Mouse (Mus musculus) thymus, postnatal 10 days (tissue): ENCODE results near the gene Rasal1.

Experiments used
- DNase-seq, 2 experiments: peaks; one replicate each; pipeline ENCODE4 v3.0.0; 2021; ENCODE audit warnings: low spot score in 2 of 2

The Rasal1 gene

GRCm38 (mm10) chr5:120653873-120654272 lies 5.3 kb downstream of the Rasal1 start:
- DNase-seq = no peak

DNA sequence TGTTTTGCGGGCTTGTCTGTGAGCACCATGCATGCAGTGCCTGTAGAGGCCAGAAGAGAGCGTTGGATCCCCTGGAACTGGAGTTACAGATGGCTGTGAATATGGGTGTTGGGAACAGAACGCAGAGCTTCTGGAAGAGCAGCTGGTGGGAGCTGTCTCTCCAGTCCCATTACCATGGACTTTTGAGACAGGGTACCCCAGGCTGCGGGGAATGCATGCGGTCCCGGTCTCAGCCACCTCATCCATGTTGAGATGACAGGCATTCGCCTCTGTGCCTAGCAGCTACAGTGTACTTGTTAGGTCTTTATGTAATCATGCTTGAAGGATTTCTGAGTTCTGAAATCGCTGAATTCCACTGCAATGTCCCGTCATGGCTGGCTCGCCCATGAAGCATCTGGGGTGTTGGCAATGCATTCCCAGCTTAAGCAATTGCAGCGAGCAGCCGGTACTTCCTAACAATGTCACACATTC lies 7.7 kb downstream of the Rasal1 start:
- no peak for DNase-seq

GRCm38 (mm10) chr5:120660816-120661215 lies 12.2 kb downstream of the Rasal1 start:
- DNase-seq = no peak

GRCm38 (mm10) chr5:120664888-120665287 lies 16.3 kb downstream of the Rasal1 start:
- DNase-seq = no peak

DNA sequence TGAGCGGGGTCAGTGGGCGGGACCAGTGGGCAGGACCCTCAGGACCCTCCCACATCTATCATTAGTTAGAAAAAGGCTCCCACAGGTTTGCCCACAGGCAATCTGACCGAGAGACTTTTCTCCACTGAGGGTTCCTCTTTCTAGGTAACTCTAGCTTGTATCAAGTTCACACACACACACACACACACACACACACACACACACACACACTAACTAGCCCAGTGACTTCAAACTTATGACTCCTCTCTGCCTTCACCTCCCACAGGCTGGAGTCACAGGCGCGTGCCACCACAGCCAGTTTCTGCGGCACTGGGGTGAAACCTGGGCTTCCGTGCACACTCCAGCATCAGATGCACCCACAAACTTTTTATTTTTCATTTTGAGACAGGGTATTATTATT lies 20.1 kb downstream of the Rasal1 start:
- no peak for DNase-seq

DNA sequence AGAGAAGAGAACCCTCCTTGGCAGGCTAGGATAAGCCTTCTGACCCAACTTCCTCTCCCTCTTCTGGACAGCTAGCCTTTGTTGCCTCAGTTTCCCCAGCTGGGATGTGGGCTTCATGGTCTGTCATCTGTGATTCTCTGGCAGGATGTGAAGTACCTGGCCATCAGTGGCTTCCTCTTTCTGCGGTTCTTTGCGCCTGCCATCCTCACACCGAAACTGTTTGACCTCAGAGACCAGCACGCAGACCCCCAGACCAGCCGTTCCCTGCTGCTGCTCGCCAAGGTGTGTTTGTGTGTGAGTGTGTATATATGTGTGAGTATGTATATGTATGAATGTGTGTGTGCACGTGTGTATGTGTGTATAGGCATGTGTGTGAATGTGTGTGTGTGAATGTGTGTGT lies 21.5 kb downstream of the Rasal1 start:
- no peak for DNase-seq

- DNase-seq = no peak
Observed at GRCm38 (mm10) chr5:120671865-120672264, 23.3 kb downstream of the Rasal1 start.

- peak; percentile 67 to 85 for DNase-seq
Observed at GRCm38 (mm10) chr5:120673626-120674025, 25.0 kb downstream of the Rasal1 start.

GRCm38 (mm10) chr5:120674229-120675145 lies 25.9 kb downstream of the Rasal1 start:
- peak; percentile 56 to 63 for DNase-seq

DNA sequence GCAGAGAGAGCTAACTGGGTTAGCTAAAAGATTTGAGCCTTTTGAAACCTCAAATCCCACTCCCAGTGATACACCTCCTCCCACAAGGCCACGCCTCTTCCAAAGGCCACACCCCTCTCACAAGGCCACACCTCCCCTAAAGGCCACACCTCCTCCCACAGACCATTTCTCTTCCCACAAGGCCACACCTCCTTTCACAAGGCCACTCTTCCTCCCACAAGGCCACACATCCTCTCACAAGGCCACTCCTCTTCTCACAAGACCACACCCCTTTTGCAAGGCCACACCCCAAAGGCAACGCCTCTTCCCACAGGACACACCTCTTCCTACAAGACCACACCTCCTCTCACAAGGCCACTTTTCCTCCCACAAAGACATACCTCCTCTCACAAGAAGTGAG lies 28.9 kb downstream of the Rasal1 start:
- no peak for DNase-seq

DNA sequence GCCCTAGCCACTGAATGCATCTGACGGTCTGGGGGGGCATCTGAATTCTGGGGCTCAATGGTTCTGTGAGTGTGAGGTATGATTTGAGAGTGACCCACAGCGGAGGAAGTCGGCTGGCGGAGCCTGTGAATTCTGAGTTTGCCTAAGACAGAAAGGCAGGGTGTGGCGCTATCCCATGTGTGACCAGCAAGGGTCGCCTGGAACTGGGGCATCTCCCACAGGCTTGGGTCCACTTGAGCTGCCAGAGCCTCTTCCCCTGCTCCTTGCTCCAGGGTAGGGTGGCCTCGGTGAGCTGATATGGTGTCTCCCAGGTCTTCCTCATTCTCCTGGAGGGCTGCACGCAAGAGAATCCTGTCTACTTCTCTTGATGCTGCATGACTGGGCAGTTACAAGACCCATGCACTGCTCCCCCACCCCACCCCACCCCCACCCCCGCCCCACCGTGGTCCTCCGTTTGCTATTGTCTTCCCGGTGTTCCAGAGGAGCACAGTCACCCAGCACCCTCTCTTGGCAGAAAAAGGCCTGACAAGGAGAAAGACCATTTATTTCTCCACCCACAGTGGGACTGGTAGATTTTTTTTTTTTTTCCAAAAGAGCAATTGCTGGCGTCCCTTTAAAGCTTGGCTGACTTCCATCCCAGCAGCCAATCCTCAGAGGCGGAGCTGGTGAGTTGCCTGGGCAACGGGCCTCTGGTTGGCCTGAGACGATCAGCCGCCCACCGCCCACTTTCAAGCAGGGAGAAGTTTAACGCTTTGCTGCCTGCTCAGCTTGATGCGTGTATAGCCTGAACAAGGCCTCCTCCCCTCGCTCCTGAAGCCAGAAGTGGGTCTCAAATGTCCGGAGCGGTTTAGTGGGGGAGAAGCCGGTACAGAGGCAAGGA lies 31.3 kb downstream of the Rasal1 start:
- peak; percentile 45 to 46 for DNase-seq

GRCm38 (mm10) chr5:120680918-120681317 lies 32.3 kb downstream of the Rasal1 start:
- no peak for DNase-seq

GRCm38 (mm10) chr5:120682982-120683771 lies 34.6 kb downstream of the Rasal1 start:
- no peak for DNase-seq

DNA sequence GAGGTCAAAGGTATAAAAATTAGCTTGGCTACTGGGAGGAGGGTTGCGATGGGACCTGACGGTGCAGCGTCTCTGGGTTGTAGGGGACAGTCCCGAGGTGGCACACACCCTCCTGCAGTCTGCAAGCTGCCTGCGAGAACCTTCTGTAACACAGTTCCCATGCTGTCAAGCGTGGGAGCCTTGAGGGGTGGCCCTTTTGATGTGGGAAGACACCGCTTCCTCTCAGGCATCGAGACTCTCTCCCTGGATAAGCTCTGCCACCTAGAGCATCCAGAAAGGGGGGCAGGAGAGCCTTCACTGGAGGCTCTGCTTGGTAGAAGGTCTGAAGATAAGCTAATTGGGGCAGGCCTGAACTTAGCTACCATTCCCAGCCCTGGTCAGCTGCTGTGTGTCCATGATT lies 37.1 kb downstream of the Rasal1 start:
- DNase-seq = peak; percentile 80 to 86

DNA sequence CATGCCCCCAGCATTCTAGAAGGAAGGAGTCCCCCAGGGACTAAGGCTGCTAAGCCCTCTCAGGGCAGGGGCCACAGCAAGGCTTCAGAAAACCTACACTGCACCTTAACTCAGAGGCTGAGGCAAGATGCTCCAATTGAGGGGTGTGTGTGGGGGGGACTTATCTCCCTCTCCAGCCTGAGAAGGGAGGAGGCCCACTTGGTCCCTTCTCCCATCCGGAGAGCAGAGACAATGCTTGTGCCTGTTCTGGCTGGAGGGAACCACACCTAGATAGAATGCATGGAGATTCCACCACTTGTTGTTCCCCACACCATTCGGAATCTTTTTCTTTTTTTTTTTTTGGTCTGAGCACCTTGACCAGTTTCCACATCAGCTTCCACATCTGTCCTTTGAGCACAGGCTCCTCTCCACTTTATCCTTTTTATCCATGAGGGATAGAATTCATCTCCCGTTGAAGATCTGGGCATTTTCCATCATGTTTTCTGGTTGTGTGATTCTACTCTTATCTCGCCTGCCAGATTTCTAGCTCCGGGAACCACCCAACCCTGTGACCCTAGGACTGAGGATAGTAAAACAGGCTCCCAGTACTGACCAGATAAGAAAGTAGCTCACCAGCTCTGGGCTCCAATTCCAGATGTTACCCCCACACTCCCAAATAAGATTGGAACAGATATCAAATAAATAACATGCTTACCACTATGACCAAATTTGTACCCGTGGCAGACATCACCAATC lies 38.3 kb downstream of the Rasal1 start:
- no peak for DNase-seq

DNA sequence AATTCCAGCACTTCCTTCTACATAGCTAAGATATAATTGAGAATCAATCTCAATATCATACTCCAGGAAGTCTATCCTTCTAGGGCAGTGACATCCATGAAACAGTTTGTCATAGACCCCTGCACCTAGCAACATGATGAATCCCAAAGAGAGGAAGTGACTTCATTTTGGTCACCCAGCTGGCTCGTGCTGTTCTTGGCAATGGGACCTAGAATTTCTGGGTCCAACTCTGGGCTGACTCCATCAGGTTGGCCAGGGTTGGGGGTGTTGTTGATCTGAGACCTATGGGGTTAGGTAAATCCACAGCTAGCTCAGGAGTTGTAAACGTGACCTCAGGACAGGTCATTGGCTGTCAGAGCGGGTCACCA lies 38.9 kb downstream of the Rasal1 start:
- no peak for DNase-seq

DNA sequence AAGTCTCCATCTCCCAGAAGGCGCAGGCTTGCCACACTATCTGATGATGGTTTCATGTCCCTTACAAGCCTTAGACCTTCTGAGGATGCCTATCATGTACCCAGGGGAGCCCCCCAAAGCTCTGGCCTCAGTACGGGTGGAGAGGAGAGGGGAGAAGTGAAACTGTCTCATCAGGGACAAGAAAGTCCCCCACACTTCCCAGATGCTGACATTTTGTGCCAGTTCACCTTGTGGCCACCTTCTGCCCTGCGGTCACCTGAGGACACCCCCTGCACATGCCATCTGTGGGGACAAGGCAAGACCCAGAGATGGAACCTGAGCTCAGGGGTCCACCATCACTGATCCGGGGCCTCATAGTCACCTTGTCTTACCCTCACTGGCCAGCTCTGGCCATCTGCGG lies 39.3 kb downstream of the Rasal1 start:
- DNase-seq = no peak

GRCm38 (mm10) chr5:120688434-120688833 lies 39.8 kb downstream of the Rasal1 start:
- peak; percentile 63 to 70 for DNase-seq

GRCm38 (mm10) chr5:120690417-120690816 lies 41.8 kb downstream of the Rasal1 start:
- no peak for DNase-seq

DNA sequence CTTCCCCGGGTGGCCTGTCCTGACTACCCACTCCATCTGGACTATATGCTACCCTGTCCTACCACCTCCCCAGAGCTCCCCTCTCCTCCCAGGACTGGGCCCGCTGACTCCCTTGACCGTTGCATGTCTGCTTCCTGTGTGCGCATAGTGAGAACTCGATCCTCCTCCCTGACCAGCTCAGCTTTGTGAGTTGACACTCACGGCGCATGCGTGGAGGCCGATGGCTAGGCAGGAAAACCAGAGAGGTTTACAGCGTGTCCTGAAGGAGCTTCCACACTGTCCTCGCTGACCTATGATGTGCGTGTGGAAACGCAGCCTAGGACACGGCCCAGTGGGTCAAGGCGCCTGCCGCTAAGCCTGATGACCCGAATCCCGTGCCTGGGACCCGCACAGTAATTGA lies 43.4 kb downstream of the Rasal1 start:
- DNase-seq = no peak
